Mouse (Mus musculus) lung, postnatal 0 days (tissue): Measurements from ENCODE around the gene Sat1. TPM values are rescaled to one million over a fixed set of nuclear protein-coding genes. Genes with fewer than 3 reads are reported as not detected.

Experiments used
- ATAC-seq: fragments of 200-750 bp; cut with Nextera tagmentation; 2 replicates; pipeline ENCODE4 v1.8.0; 2017; ENCODE audit warnings: moderate library complexity
- DNase-seq: peaks from one replicate; pipeline ENCODE4 v3.0.0-alpha.2; 2016; ENCODE audit warnings: low spot score
- H3K27ac ChIP-seq: fragments of 300-500 bp; sonication (generic); 2 replicates; pipeline ENCODE4 v1.5.1; 2014; ENCODE audit warnings: antibody characterized with exemption, mild to moderate bottlenecking, low read length, mixed read lengths
- H3K27me3 ChIP-seq: fragments of 300-500 bp; sonication (generic); replicated peaks from 2 replicates; pipeline ENCODE4 v1.6.1; 2014; ENCODE audit warnings: low read length, mixed read lengths; ENCODE audit not compliant: insufficient read depth
- H3K36me3 ChIP-seq: fragments of 300-500 bp; sonication (generic); 2 replicates; pipeline ENCODE4 v1.6.1; 2014; ENCODE audit warnings: low read length, mixed read lengths; ENCODE audit not compliant: insufficient read depth
- H3K4me1 ChIP-seq: fragments of 300-500 bp; sonication (generic); 2 replicates; pipeline ENCODE4 v1.6.1; 2014; ENCODE audit warnings: antibody characterized with exemption, low read depth, low read length, mixed read lengths; ENCODE audit not compliant: insufficient read depth
- H3K4me2 ChIP-seq: fragments of 300-500 bp; sonication (generic); replicated peaks from 2 replicates; pipeline ENCODE4 v1.6.1; 2014; ENCODE audit warnings: low read depth, mild to moderate bottlenecking, low read length, moderate library complexity, mixed read lengths
- H3K4me3 ChIP-seq: fragments of 300-500 bp; sonication (generic); 2 replicates; pipeline ENCODE4 v1.5.1; 2014; ENCODE audit warnings: low read depth, low read length
- H3K9ac ChIP-seq: fragments of 300-500 bp; sonication (generic); replicated peaks from 2 replicates; pipeline ENCODE4 v1.6.1; 2014; ENCODE audit warnings: low read depth, mild to moderate bottlenecking
- H3K9me3 ChIP-seq: fragments of 300-500 bp; sonication (generic); 2 replicates; pipeline ENCODE4 v1.6.1; 2016; ENCODE audit warnings: low read length, mixed read lengths
- CTCF ChIP-seq: IDR thresholded peaks from 2 replicates; pipeline ENCODE4 v1.5.1; 2016; ENCODE audit warnings: antibody characterized with exemption, mild to moderate bottlenecking
- EP300 ChIP-seq: IDR thresholded peaks from 2 replicates; pipeline ENCODE4 v1.6.1; 2016; ENCODE audit warnings: antibody characterized with exemption, mild to moderate bottlenecking, control low read depth
- WGBS: fragments of 180-500 bp; shearing (Covaris S2); extraction: QIAGEN DNeasy Blood & Tissue Kit; methylation state at CpG from one replicate; pipeline ENCODE4 v1.1.7; 2014; 5-methylcytosine and 5-hydroxymethylcytosine counted together
- polyA plus RNA-seq: library from polyadenylated mRNA; unstranded; fragments of >200 nt; fragmentation: Nextera tagmentation; extraction: Ambion mirVana; gene quantifications from 2 replicates; pipeline ENCODE4 v1.2.1, GENCODE M21; 2015

The Sat1 gene
- polyA plus RNA-seq, 1 experiment from 2014 or later: 480 TPM

DNA sequence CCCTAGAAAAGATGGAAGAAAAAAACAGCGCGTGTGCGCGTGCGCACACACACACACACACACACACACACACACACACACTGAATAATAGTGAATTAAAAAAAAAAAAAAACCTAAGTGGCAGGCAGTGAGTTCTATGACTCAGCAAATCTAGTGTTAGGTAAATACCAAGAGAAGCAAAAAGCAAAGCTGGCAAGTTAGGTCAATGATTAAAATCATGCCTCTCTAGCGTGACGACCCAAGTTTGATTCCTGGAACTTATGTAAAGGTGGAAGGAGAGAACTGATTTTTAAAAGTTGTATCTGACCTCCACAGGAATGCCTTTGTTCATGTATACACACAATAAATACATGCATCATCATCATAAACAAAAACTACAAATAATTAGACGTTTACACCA, 46.4 kb downstream of the Sat1 start:
- no peak overlapping the region for H3K4me2 ChIP-seq
- H3K27ac ChIP-seq: no peak overlapping the region
- H3K36me3 ChIP-seq: no peaks in the 10 kb centered on the region
- DNase-seq: no peak
- H3K27me3 ChIP-seq: no peaks in the 10 kb centered on the region
- no peak overlapping the region for H3K4me3 ChIP-seq
- ATAC-seq: no peak
- H3K4me1 ChIP-seq: no peaks in the 10 kb centered on the region
- WGBS: 79% methylated on average over 8 of the region's 8 CpGs
- TF ChIP-seq CTCF (no peak), EP300 (no peak)
- no peak overlapping the region for H3K9ac ChIP-seq
- H3K9me3 ChIP-seq: no peaks in the 10 kb centered on the region

DNA sequence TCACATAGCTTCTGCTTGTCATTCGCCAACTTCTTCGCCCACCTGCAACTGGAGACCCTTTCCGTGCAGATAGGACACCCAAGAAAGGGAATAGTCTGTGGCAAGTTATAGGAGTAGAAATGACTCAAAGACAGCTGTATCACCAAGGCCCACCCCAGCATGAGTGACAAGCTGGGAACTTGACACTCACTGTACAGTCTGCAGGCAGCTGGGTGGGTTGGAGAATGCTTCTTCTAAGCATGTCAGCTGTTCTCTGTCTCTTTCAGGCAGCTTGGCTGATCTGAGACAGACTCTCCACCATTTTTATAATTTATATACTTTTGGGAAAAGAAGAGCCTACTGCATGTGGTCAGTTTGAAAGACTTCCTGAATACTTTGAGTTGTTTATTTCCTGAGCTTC, 48.6 kb downstream of the Sat1 start:
- WGBS: 87% methylated on average over 3 of the region's 3 CpGs
- H3K27ac ChIP-seq: no peak overlapping the region
- no peaks in the 10 kb centered on the region for H3K4me1 ChIP-seq
- ATAC-seq (no peak), DNase-seq (no peak)
- no peak overlapping the region for H3K4me3 ChIP-seq
- H3K9ac ChIP-seq: no peak overlapping the region
- H3K27me3 ChIP-seq: no peaks in the 10 kb centered on the region
- no peak for TF ChIP-seq EP300
- no peak for TF ChIP-seq CTCF
- H3K36me3 ChIP-seq: no peaks in the 10 kb centered on the region
- no peak overlapping the region for H3K4me2 ChIP-seq
- no peaks in the 10 kb centered on the region for H3K9me3 ChIP-seq

DNA sequence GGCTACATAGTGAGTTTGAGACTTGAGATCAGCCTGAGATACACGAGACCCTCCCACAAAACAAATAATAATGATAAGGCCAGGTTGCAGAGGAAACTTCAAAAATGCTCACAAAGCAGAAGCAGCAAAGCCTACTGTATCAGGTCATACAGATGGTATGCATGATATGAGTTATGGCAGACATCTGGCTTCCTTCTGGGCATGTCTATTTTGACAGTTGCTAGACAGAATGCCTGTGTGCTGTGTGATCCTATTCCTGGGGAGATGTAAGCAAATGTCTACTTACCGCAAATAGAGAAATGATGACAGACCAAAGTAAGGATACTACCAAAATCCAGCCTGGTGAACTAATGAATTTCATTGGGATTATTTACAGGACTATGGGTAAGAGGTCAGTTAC, 49.9 kb downstream of the Sat1 start:
- Histone ChIP-seq H3K27ac (no peak overlapping the region), H3K9me3 (no peaks in the 10 kb centered on the region), H3K27me3 (no peaks in the 10 kb centered on the region), H3K36me3 (no peaks in the 10 kb centered on the region), H3K4me1 (no peaks in the 10 kb centered on the region), H3K4me3 (no peak overlapping the region), H3K4me2 (no peak overlapping the region), H3K9ac (no peak overlapping the region)
- 62% methylated on average over 2 of the region's 2 CpGs for WGBS
- TF ChIP-seq EP300 (no peak), CTCF (no peak)
- ATAC-seq (no peak), DNase-seq (no peak)

DNA sequence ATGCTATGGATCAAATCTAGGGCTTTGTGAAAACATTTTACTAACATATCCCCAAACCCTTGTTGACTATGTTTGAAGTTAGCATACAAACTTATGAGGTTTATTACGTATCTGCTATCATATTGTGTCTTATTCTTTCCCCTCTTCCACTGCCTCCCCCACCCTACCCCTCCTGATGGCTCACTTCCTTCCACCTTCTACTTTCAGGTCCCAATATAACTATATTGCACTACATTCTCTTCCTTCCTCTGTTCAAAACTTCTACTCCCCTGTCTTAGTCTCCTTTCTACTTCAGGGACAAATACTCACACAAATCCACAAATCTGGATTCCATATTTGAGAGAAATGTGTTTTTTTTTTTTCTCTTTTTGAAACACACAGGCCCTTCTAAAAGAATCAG, 52.7 kb downstream of the Sat1 start:
- DNase-seq (no peak), ATAC-seq (no peak)
- Histone ChIP-seq H3K27me3 (no peaks in the 10 kb centered on the region), H3K4me3 (no peak overlapping the region), H3K9ac (no peak overlapping the region), H3K9me3 (no peaks in the 10 kb centered on the region), H3K36me3 (no peaks in the 10 kb centered on the region), H3K27ac (no peak overlapping the region), H3K4me2 (no peak overlapping the region), H3K4me1 (no peaks in the 10 kb centered on the region)
- WGBS: 22% methylated on average over 1 of the region's 1 CpGs
- TF ChIP-seq EP300 (no peak), CTCF (no peak)

Other genes starting within 250 kb of the Sat1 start
- gene Magea8, start 220.6 kb downstream of the Sat1 start, polyA plus RNA-seq: not detected in 2 replicates
- not detected in 2 replicates for gene Magea5, start 153.3 kb downstream of the Sat1 start, polyA plus RNA-seq
- gene Magea1, start 126.7 kb downstream of the Sat1 start, polyA plus RNA-seq: not detected in 2 replicates
- not detected in 2 replicates for gene Magea2, start 122.8 kb downstream of the Sat1 start, polyA plus RNA-seq
- not detected in 2 replicates for gene Cldn34b2, start 88.0 kb downstream of the Sat1 start, polyA plus RNA-seq
- 73.3 and 75.0 TPM in 2 replicates for gene Acot9, start 46.0 kb upstream of the Sat1 start, polyA plus RNA-seq
- gene Prdx4, start 124.3 kb upstream of the Sat1 start, polyA plus RNA-seq: 154 and 175 TPM in 2 replicates